Mouse (Mus musculus) cerebellum, adult 2 months (tissue): ENCODE measurements at regions not wholly inside any gene's neighbourhood (a gene's known extent, or its start where the extent isn't known, plus 50 kb on each side); places are given as distances from the start of the nearest gene placed in this dataset.
"Not testable (repeated sequence)": the region's sequence is repeated elsewhere in the genome, so short reads cannot be mapped to it uniquely, and the experiment has no call there.

Source experiments
- DNase-seq, 2 experiments: peaks; one replicate each; pipeline ENCODE4 v3.0.0; 2021
- H3K27ac ChIP-seq: fragments of 200-500 bp; 2 replicates; pipeline ENCODE4 v1.5.1; 2012; ENCODE audit warnings: low read length, control low read depth, inconsistent platforms; ENCODE audit not compliant: insufficient read depth
- H3K27me3 ChIP-seq: fragments of 200-500 bp; 2 replicates; pipeline ENCODE4 v1.6.1; 2012; ENCODE audit warnings: inconsistent platforms, mild to moderate bottlenecking, low read length, moderate library complexity; ENCODE audit not compliant: control insufficient read depth, insufficient read depth
- H3K4me1 ChIP-seq: fragments of 200-500 bp; 2 replicates; pipeline ENCODE4 v1.6.1; 2011; ENCODE audit warnings: low read length; ENCODE audit not compliant: control insufficient read depth, insufficient read depth
- H3K4me3 ChIP-seq: fragments of 200-500 bp; replicated peaks from 2 replicates; pipeline ENCODE3; 2011; ENCODE audit warnings: mild to moderate bottlenecking, low read depth, low read length, control low read depth; ENCODE audit not compliant: insufficient read depth
- CTCF ChIP-seq: fragments of 200-500 bp; IDR thresholded peaks from 2 replicates; pipeline ENCODE4 v1.5.1; 2011; ENCODE audit warnings: low read depth, mild to moderate bottlenecking, control low read depth, low read length, moderate library complexity, borderline replicate concordance; ENCODE audit not compliant: insufficient read depth
- POLR2A ChIP-seq: fragments of 200-500 bp; IDR thresholded peaks from 2 replicates; pipeline ENCODE4 v1.6.1; 2011; ENCODE audit warnings: low read length, control low read depth, borderline replicate concordance; ENCODE audit not compliant: insufficient read depth
- WGBS: fragments of 180-500 bp; shearing (Covaris S2); methylation state at CpG from one replicate; pipeline ENCODE4 v1.1.7; 2018; 5-methylcytosine and 5-hydroxymethylcytosine counted together

DNA sequence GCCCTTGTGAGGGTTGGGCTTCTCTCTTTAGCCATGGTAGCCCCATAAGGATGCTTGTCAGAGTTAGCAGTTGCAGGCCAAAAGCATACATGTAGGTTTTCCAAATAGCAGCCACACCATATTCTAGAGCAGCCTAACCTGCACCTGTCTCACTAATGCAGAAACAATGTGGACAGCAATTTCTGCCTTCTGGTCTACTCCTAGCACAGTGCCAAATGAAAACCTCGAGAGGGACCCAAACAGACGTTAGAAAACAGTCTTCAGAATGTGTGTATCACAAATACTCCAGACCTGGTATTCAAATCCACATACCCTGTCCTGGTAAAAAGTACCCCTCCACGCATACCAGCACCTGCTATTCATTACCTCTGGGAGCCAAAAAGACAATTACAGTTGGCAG is 368.9 kb upstream of the Ngly1 start:
- DNase-seq: peak in 1 of 2 experiments; percentile 37
- Histone ChIP-seq H3K4me1 (peaks cover 3% of the 10 kb centered on the region; the same call in 1 of the 2 replicates), H3K27ac (no peak overlapping the region), H3K4me3 (no peak overlapping the region), H3K27me3 (no peaks in the 10 kb centered on the region)
- 17% methylated on average over 3 of the region's 3 CpGs for WGBS
- TF ChIP-seq POLR2A (no peak), CTCF (no peak)

DNA sequence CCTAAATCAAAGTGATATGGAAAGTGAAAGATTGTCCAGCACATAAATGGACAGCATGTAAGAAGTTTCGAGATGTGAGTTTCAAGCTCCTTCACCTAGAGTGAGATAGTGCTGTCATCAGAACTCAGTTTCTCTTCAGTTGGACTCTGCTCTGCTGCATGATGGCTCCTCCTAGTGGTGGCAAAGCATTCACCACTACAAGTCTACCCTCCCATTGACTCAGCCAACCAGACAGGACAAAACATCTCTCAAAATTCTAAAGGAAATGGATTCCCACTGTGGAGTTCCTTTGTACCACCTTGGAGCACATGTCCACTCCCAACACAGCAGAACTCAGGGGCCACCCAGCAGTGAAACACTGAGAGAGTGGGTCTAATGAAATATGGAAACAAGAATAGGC is 367.8 kb upstream of the Ngly1 start:
- peaks cover 3% of the 10 kb centered on the region; the same call in 1 of the 2 replicates for H3K4me1 ChIP-seq
- H3K27me3 ChIP-seq: no peaks in the 10 kb centered on the region; the same call in 1 of the 2 replicates
- WGBS: 80% methylated on average over 1 of the region's 1 CpGs
- H3K27ac ChIP-seq: no peak overlapping the region
- TF ChIP-seq POLR2A (no peak), CTCF (peak; percentile 54; the same call in 1 of the 2 replicates)
- H3K4me3 ChIP-seq: no peak overlapping the region
- peak; percentile 25 to 31 for DNase-seq

DNA sequence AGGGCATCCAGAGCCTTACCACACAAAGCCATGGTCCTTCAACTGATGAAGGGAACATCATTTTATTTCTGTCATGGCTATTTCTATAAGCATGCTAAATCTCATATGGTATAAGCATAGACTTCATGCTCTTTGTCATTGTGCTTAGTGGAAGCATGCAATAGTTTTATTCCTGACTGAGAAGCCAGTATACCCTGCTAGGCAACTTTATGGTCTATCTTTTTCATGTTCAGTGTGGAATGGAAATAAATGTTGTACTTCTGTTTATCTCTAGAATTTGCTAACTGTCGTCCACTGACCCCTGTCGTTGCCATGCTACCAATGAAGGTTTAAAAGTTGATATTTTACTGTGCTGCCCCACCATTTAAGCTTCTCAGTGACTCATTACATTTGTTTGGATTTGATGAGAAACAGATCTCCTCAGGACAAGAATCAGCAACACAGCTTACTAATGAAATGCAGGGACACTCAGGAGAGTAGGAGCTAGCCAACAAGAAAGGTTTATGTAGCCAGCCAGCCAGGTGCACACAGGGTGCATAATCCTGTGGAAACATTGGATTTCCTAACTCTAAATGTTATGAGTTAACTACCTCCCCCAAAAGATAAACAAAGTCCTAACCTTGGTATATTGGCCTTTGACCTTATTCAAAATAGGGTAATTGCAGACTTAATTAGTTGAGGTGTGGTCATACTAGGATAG is 364.3 kb upstream of the Ngly1 start:
- peak; percentile 36 to 72 for DNase-seq
- no peak overlapping the region for H3K4me3 ChIP-seq
- peaks cover 3% of the 10 kb centered on the region; the same call in 1 of the 2 replicates for H3K4me1 ChIP-seq
- no peaks in the 10 kb centered on the region; the same call in 1 of the 2 replicates for H3K27me3 ChIP-seq
- TF ChIP-seq POLR2A (no peak), CTCF (no peak)
- no peak overlapping the region for H3K27ac ChIP-seq
- 87% methylated on average over 2 of the region's 2 CpGs for WGBS

DNA sequence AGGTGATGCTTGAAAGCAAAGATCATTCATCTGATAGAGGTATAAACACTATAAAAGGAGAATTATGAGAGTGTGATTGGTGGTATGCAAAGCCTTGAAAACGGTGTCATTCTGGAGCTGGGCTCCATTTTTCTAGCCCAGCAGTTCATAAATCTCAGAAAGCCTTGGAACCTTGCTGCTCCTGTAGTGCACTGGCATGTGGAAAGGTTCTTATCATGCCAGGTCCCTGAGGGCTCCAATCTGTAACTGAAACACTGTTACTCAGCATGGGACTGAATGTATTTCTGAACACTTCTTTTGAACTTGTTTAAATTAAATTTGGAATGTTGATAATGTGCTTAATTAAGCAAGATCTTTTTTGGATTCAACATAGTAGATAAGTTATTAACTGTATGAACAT is 352.0 kb upstream of the Ngly1 start:
- 13% methylated on average over 1 of the region's 1 CpGs for WGBS
- no peak for TF ChIP-seq POLR2A
- no peak overlapping the region for H3K27ac ChIP-seq
- no peaks in the 10 kb centered on the region for H3K27me3 ChIP-seq
- peaks cover 9% of the 10 kb centered on the region; the same call in 1 of the 2 replicates for H3K4me1 ChIP-seq
- no peak overlapping the region for H3K4me3 ChIP-seq
- peak in 1 of 2 experiments; percentile 57 for DNase-seq

DNA sequence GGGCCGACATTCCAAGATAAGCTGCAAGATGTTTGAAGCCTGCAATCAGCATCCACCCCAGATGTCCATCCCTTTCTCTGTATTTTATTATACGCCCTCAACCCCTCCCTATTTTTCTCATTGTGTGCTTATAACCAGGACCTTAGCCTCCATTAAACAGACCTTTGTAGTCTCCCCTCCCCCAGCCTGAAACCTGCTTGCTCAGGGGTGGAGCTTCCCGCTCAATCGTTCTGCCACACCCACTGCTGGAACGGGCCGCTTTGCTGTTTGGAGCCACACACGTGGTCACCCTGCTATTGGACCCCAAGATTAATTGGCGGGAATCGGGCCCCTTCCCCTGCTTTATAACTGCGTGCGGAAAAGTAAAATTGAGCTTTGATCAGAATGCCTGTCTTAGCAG is 342.7 kb upstream of the Ngly1 start:
- not testable (repeated sequence) for H3K4me3 ChIP-seq, H3K27me3 ChIP-seq, H3K4me1 ChIP-seq, DNase-seq, H3K27ac ChIP-seq
- 92% methylated on average over 11 of the region's 11 CpGs for WGBS

DNA sequence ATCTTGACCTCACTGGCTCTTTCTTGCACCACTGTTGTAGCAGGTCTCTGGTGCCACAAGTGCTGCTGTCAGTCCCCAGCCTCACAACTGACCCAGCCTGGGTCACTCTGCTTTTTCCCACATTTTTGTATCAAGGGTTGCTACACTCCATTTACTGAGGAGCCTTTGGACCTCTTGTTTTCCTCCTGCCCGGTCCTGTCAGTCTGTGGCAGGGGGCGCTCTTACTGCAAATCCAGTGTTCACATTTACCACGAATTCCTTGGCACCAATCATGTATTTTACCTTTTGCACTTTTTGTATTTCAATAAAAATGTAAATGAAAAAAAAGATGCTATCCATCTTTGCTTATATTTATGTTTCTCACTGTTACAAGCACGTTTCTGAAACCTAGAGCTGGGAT is 335.9 kb upstream of the Ngly1 start:
- not testable (repeated sequence) for DNase-seq, H3K27me3 ChIP-seq, H3K4me1 ChIP-seq, H3K4me3 ChIP-seq, H3K27ac ChIP-seq
- 87% methylated on average over 4 of the region's 4 CpGs for WGBS

DNA sequence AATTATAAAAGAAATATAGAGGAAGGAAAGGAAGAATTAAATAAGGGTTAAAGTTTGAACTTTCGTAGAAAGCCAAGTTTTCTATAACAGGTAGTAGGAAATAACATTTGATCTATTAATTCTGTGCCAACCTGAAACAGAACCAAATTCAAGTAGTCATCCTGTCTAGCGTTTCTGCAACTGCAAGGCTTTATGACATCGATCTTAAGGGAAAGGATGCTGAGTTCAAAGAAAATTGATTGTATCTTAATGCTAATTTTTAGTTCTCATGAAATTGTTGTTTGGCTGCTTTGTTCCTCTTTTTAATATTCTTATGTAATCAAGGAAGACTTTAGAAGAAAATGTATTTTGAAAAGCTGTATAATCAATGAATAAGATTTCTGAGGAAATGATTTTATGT is 334.9 kb upstream of the Ngly1 start:
- WGBS: 88% methylated on average over 3 of the region's 3 CpGs
- Histone ChIP-seq H3K4me3 (no peak overlapping the region), H3K27me3 (no peaks in the 10 kb centered on the region), H3K4me1 (peaks cover 3% of the 10 kb centered on the region; the same call in 1 of the 2 replicates), H3K27ac (no peak overlapping the region)
- TF ChIP-seq POLR2A (no peak), CTCF (no peak)
- no peak for DNase-seq

DNA sequence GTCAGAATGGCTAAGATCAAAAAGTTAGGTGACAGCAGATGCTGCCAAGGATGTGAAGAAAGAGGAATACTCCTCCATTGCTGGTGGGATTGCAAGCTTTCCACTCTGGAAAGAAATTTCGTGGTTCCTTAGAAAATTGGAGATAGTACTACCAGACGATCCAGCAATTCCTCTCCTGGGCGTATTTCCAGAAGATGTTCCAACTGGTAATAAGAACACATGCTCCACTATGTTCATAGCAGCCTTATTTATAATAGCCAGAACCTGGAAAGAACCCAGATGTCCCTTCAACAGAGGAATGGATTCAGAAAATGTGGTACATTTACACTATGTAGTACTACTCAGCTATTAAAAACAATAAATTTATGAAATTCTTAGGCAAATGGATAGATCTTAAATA is 324.4 kb upstream of the Ngly1 start:
- H3K4me3 ChIP-seq, H3K27ac ChIP-seq, H3K4me1 ChIP-seq, H3K27me3 ChIP-seq: not testable (repeated sequence)
- WGBS: 29% methylated on average over 3 of the region's 3 CpGs
- peak in 1 of 2 experiments; percentile 59 for DNase-seq
